8 mouse cellular contexts compared by ENCODE assay signal in the genomic region with DNA sequence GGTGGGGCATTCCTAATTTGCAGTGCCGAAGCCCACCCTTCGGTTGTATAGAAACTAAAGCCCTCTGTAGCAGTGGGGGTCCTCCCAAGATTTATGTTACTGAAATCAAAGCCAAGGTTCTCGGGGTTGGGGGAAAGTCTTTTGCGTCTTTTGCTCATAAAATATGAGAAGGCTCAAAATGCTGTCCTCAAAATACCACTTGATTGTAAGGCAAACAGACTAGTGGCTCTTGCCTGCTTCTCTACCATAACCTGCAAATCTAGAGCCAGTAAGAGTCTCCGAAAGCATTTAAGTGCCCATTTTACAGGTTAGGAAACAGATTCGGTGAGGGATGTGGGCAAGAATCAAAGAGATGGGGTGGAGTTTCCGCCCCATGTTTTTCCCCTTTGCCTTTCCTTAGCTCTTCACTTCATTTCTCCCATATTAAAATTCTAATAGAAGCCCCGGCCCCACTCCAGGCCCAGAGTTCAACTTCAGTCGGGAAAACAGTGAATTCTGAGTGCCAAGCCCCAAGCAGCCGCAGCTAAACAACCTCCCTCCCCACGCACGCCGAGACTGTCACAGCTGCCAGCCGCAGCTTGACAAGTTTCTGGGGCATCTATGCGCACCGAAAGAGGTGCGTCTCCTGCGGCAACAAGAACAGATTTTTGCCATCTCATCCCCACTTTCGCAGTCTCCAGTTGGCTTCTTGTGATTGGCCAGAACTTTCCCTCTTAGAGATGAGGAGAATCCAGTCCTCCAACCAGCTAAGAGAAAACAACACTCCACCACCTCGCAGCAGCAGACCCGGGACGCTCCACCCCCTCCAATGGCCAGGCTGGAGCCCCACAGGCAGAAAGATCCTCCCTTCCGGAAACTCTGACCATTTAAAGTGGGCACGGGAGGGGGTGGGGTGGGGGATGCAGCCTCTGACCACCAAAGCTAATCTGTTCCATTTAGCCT. TPM values are rescaled to one million over a fixed set of nuclear protein-coding genes. Genes with fewer than 3 reads are reported as not detected.
DNase-seq lines count a peak whose midpoint lies in the region; ATAC-seq lines count a peak whose summit lies in the region.

No protein-coding gene starts in this region.

- no peaks in the 10 kb centered on the region for H3K36me3 ChIP-seq in embryonic facial prominence, embryonic 10.5 days (replicated peaks)
- H3K36me3 ChIP-seq in intestine, embryonic 15.5 days = no peaks in the 10 kb centered on the region

- peak; percentile 38 for ATAC-seq in granulocyte monocyte progenitor cell, adult 5-6 weeks (replicated peaks; ENCODE audit: poor library complexity, severe bottlenecking)
- peak; percentile 89 for ATAC-seq in intestine, embryonic 15.5 days
- no peak for ATAC-seq in erythroid progenitor cell, adult 5-6 weeks (replicated peaks; ENCODE audit: low FRiP score, poor library complexity, severe bottlenecking)

- no peaks in the 10 kb centered on the region for H3K9me3 ChIP-seq in embryonic facial prominence, embryonic 10.5 days
- H3K9me3 ChIP-seq in intestine, embryonic 15.5 days = no peaks in the 10 kb centered on the region

- H3K9ac ChIP-seq in intestine, embryonic 15.5 days = peak overlapping the region; percentile 69

- H3K27ac ChIP-seq in embryonic facial prominence, embryonic 10.5 days (replicated peaks) = peak overlapping the region; percentile 93
- peak overlapping the region; percentile 89 for H3K27ac ChIP-seq in intestine, embryonic 15.5 days

- H3K4me3 ChIP-seq in embryonic facial prominence, embryonic 10.5 days = peak overlapping the region; percentile 70
- H3K4me3 ChIP-seq in intestine, embryonic 15.5 days (replicated peaks) = peak overlapping the region; percentile 55

- peaks cover 28% of the 10 kb centered on the region for H3K4me1 ChIP-seq in embryonic facial prominence, embryonic 10.5 days
- H3K4me1 ChIP-seq in intestine, embryonic 15.5 days (replicated peaks) = peaks cover 9% of the 10 kb centered on the region; the same call in 1 of the 2 replicates

- peak overlapping the region; percentile 87 for H3K4me2 ChIP-seq in intestine, embryonic 15.5 days (replicated peaks)

- intact Hi-C loops in left cerebral cortex, postnatal 14 days (cut with DNase I) = loop anchor here (2.0 kb wide), 1 partner anchor 35 kb away; no protein-coding TSS in a partner anchor

- 3% methylated on average over 24 of the region's 24 CpGs for WGBS in embryonic facial prominence, embryonic 10.5 days
- 3% methylated on average over 24 of the region's 24 CpGs for WGBS in intestine, embryonic 15.5 days

- DNase-seq in adrenal gland, postnatal 14 days = peak; percentile 92
- DNase-seq in embryonic facial prominence, embryonic 10.5 days (ENCODE audit: low spot score) = peak; percentile 89
- peak; percentile 79 to 90 for DNase-seq in left cerebral cortex, postnatal 14 days (ENCODE audit: low spot score in 2 of 2)
- peak; percentile 89 for DNase-seq in mesoderm, embryonic 11.5 days (ENCODE audit: low read depth, low spot score)
- DNase-seq in skeletal muscle tissue, adult 2 months (ENCODE audit: low read depth, low spot score) = peak; percentile 89

- no peaks in the 10 kb centered on the region for H3K27me3 ChIP-seq in embryonic facial prominence, embryonic 10.5 days (replicated peaks; ENCODE audit: low read depth, poor library complexity, severe bottlenecking)
- no peaks in the 10 kb centered on the region for H3K27me3 ChIP-seq in intestine, embryonic 15.5 days (replicated peaks)

RNA-seq across cellular contexts. Expression of a gene that starts 33.7 kb away (rescaled TPM):
- 29.4 and 42.5 TPM in 2 replicates for total RNA-seq in adrenal gland, postnatal 14 days (2021)
- 12.5 and 14.7 TPM in 2 replicates for polyA plus RNA-seq in embryonic facial prominence, embryonic 10.5 days (2016; fragmentation: Nextera tagmentation; extraction: Ambion mirVana)
- total RNA-seq in granulocyte monocyte progenitor cell, adult 5-6 weeks (2014; fragmentation: Nextera tagmentation) = not detected in 2 replicates
- total RNA-seq in granulocyte monocyte progenitor cell, adult 5-6 weeks (2017) = not detected in 2 replicates
- 8.0 and 8.7 TPM in 2 replicates for polyA plus RNA-seq in intestine, embryonic 15.5 days (2015; fragmentation: Nextera tagmentation; extraction: Ambion mirVana)
- 1,000 to 10,000 TPM; 1,628 to 1,639 TPM for total RNA-seq in left cerebral cortex, postnatal 14 days (2021)
- total RNA-seq in erythroid progenitor cell, adult 5-6 weeks (2015; ENCODE audit: low replicate concordance) = not detected in 2 replicates
- total RNA-seq in erythroid progenitor cell, adult 5-6 weeks (2017; ENCODE audit: low replicate concordance) = not detected in 2 replicates

Comparison
In these comparisons a context has a peak if more than half of its experiments do, and no peak if none do; other contexts are left out.
1. RNA of a gene that starts 33.7 kb away (total RNA-seq): 1,628 to 1,639 TPM in left cerebral cortex, postnatal 14 days; 29.4 to 42.5 TPM in adrenal gland, postnatal 14 days, not detected in granulocyte monocyte progenitor cell, adult 5-6 weeks and not detected in erythroid progenitor cell, adult 5-6 weeks; every median in the first group is over 10 times any median in the second.
2. Peak in every context shown above with its lines, with median percentiles within 50 percentile points of each other: DNase-seq.